Mouse (Mus musculus): ENCODE results near the gene Gns. TPM values are rescaled to one million over a fixed set of nuclear protein-coding genes. Genes with fewer than 3 reads are reported as not detected.
A peak's percentile ranks its signal among the peaks of the same experiment; 100 is the strongest.

Gns gene
- total RNA-seq, 2 experiments from 2014 or later, result 67.9 to 68.9 TPM

DNA sequence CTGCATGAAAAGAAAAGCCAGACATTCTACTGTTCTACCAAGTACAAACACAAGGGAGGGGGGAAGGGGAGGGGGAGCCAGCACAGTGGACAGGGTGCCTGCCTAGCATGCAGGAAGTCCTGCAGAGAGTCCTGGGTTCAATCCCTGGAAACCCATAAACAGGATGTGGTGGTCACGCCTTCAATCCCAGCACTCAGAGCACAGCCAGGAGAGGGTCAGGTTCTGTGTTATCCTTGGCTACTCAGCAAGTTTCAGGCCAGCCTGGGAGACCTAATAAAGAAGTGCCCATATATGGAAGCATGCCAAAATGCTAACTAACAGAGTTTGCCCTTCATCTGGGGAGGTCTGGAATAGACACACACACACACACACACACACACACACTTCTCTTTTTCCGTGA, 64.2 kb downstream of the Gns start:
- DNase-seq (ENCODE audit: low spot score in 2 of 2), result no peak

DNA sequence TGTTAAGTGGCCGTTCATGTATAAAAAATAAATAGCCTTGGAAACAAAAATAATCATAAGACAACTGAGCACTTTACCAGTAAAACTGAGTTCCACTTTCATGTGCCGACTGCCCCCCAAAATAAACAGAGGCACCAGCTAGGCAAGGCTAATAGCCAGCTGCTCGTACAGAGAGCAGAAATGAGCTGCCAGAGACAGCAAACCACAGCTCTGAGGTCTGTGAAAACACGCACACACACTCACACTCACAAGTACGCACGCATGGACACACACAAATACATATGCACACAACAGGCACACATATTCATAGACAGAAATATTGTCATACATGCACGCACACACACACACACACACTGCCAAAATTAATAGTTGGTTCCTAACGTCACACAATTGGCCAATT, 64.7 kb downstream of the Gns start:
- DNase-seq (ENCODE audit: low spot score in 2 of 2), result no peak

DNA sequence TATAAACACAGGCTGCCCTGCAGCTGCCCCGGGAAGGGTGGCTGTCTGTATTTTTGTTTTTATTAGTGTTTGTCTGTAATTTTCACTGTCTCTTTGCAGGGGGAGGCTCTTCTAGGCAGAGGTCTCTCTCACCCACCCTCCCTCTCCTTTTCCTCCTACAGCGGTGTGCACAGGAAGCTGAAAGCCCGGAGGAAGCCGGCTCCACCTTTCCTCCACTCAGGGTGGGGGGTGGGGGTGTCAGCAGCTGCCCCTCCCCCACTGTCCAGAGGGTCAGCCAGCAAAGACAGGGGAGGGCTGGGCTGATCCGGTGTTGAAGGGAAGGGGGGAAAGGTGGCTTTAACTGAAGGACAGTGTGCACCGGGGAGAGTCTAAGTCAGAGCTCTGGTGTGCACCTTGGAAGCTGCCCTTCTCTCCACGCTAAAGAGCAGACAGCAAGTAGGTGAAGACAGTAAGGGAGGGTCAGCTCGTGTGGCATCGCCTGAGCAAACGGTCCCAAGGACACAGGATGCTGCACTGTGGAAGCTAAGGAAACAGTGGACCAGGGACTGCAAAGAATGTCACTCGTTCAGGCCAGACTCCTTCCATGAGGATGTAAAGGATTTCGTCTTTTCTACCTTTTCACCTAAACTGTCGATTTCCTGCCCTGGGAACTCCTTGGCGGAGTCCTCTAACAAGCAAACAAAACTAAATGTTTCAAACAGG, 65.2 kb downstream of the Gns start:
- no peak for DNase-seq (ENCODE audit: low spot score in 2 of 2)

DNA sequence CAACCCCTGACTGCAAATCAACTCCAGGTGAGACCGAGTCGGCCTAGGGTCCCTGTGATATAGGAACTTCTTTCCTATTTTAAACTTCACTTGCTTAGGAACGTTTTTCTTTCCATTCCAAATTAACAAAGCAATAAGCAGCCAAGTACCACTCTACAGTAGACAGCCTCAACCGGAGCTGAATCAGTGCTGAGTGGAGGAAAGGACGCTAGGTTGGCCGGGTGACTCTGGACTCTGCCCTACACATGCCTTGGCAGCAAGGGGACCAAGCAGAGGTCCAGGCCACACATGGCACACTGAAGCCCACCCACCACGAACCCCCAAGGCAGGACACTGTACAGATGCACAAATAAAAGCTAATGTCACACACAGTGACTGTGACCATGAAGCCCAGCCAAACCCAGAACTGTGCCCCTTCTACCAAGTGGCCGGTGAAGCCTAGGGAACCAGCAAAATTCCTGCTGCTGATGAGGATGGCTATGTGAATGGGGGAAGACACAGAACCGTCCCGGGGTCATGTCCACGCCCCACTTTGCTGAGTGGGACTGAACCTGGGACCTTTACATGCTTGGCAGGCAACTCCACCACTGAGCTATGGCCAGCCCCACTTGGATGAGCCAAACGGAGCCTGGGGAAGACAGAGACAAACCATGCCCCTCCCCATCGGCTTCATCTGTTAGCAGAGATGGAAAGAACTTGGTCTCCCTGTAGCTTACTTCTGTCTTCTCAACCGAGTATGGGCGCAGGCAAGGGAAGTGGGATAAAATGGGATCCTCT, 66.1 kb downstream of the Gns start:
- no peak for DNase-seq (ENCODE audit: low spot score in 2 of 2)

DNA sequence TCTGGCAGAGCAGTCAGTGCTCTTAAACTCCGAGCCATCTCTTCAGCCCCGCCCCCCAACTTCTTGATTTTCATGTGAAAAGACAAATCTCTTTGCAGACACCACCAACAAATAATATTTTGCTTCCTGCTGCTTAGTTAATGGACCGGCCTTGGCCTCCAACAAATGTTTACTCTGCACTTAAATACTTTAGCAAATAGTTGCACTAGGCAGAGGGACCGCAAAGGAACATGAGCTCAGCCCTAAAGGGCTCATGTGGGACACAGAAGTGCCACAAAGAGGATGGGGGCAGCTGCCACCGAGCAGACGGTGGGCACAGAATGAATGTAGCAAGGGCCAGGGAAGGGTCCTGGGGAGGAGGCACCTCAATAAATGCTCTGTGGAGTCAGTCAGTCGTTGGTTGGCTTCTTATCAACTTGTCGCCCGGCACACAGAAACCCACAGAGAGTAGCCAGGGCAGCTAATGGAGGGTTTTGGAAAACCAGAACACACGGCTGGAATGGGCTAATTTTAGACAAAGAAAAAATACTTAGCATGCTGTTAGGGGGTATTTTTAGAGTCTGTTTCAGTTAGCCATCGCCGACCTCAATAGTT, 67.2 kb downstream of the Gns start:
- DNase-seq (ENCODE audit: low spot score in 2 of 2), result no peak

DNA sequence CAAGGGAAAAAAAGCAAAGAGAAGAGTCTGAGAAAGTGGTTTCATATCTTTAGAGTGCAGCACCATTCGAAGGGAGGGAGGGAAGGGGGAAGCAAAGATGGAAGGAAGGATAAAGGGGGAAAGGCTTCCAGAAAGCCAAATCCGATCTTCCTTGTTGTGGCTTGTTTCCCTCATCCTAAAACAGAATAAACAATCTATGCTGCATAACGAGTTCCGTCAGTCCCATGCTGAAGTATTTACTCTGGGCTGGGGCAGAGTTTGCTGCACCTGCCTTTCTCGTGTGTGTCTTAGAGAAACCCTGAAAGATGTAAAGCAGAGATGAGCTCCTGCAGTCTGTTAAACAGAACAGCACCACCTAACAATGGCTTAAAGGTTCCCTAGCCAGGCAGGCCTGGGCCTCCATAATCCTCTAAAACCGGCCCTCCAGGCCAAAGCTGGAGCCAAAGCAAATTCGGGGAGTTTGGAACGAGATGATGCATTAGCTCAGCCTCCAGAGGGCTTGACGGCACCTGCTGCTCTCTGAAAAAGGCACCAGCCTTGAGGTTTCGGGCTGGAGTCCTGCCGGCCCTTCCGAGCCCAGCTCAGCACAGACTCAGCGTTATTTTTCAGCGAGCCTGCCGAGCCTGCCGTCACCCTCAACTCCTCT, 67.9 kb downstream of the Gns start:
- peak in 1 of 2 experiments; percentile 42 for DNase-seq (ENCODE audit: low spot score in 2 of 2)

DNA sequence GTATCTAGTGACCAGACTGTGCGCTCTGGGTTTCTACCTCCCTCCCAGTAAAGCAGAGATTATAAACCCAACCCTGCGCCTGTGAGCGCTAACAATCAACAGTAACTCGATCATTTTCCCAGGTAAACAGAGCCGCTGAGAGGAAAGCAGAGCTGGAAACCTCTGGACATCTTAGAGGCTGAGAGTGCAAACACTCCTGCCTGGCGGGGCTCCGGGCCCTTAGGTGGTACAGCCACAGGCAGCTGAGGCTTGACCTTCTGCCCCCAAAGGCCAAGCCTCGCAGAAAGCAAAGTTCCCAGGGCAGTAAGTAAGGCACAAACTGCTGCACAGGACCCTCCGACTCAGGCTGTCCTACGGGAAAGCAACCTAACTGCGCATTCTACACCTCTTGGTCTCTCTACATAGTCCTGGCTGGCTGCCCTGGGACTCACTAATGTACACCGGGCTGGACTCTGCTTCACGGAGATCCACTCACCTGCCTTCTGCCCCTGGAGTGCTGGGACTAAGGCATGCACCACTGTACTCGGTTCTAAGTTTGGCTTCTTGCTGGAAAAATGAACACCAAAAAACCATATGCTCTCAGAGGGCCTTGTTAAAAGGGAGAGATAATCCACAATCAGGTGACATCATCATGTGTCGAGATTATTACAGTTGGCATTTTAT, 69.7 kb downstream of the Gns start:
- no peak for DNase-seq (ENCODE audit: low spot score in 2 of 2)

DNA sequence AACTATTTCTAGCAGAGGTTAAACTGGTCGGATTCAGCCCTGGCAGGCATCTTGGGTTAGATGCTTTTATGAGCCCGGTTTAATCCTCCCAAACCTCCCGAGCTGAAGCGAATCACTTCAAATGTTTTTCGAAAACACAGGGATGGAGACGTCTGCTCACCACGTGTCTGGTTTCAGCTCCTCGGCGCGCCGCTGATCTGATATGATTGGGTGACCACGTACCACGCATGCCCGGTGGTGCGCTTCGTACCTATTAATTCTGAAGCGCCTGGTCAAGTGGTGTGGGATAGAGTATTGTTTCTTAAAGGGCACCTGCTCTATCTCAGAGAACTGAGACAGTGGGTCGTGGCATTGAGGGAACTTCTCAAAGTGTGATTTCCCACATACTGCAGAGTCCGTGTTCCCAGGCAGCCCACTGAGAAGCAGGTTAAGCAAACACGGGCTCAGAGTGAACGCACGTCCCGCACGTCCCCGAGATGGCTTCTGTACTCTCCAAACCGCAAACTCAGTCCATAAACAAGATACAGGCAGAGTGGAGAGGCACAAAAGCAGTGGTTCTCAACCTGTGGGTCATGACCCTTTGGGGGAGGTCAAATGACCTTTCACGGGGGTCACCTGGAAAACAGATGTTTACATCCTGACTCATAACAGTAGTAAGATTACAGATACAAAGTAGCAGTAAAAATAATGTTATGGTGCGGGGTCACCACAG, 70.8 kb downstream of the Gns start:
- no peak for DNase-seq (ENCODE audit: low spot score in 2 of 2)

DNA sequence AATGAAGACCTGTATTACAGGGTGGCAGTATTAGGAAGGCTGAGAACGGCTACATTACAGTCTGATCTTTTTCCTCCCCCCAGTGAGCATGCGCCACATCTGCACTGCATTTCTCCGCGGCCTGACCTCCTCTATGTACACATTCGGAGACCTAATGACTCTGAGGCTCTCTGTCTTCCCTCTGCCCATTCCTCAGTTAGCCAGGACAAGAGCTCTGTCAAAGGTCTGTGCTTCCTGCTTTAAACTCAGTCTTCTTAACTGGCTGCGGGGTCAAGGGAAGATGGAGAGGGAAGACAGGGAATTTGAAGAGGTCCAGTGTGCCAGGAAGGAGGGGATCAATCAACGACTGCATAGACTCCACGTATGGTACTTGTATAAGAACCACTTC, 71.4 kb downstream of the Gns start:
- DNase-seq (ENCODE audit: low spot score in 2 of 2), result no peak

DNA sequence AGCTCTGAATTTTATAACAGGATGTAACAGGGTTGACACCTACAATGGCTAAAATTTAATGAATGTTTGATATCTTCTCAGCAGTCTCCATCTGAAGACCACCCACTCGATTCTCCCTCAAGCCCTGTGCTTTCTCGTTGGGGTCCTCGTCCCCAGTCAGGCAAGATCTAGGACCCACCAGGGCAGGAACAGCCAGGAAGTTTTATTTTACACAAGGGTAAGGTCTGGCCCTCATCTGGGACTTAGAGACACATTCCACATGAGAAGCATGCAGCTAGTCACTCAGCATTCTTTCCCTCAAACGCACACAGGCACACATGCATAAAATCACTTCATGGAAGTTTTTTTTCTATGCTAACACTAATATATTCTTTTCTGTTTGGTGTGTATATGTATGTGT, 71.8 kb downstream of the Gns start:
- no peak for DNase-seq (ENCODE audit: low spot score in 2 of 2)

DNA sequence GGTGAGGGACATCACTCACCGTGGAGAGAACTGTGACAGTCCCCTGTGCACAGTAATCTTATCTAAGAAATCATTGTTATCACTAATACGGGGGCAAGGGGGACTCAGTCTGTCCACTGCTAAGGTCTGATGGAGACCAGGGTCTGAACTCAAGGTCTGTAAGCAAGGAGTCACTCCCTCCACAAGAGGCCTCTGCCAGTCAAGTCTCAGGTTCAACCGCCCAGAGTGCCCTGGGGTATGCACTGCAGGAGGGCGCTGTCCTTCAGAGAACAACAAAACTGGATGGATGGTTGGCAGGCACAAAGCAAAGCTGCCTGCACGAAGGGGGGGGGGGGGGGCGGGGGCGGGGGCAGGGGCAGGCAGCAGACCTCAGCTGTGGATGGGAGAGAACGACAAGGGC, 73.2 kb downstream of the Gns start:
- no peak for DNase-seq (ENCODE audit: low spot score in 2 of 2)

DNA sequence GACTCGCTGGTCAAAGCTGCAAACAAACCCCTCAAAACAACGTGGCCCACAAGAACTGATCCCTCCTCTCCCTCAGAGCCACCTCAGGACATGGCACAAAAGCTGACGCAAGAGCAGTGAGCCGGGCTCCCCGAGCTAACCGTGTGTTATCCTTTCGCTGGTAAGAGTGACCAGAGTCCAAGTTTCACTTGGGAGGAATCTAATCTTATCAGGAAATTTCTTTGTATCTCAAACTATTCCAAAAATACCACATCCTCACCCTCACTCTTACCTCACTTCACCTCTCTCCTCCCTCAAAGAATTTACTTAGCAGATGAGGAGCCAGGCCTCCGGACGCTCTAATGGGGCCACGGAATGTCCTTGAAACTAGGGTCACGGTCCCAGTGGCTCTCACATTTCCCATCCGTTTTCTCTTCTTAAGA, 74.4 kb downstream of the Gns start:
- DNase-seq (ENCODE audit: low spot score in 2 of 2), result no peak

DNA sequence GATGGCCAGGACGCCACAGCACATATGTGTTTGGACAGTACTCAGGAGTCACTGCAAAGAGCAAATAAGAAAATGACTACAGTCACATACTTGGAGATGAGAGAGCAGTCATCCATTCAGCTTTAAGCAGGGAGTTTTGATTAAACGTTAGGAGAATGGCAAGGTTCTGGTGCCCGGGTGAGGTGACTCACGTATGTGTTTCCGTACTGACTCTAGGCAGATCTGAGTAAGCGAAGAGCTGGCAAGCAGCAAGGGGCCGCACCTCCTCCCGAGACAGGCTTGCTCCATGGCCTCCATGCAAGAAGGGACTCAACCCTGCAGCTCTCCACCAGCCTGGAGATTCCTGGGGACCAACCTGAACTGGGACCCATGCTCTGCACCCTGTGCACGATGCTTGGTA, 78.9 kb downstream of the Gns start:
- no peak for DNase-seq (ENCODE audit: low spot score in 2 of 2)

DNA sequence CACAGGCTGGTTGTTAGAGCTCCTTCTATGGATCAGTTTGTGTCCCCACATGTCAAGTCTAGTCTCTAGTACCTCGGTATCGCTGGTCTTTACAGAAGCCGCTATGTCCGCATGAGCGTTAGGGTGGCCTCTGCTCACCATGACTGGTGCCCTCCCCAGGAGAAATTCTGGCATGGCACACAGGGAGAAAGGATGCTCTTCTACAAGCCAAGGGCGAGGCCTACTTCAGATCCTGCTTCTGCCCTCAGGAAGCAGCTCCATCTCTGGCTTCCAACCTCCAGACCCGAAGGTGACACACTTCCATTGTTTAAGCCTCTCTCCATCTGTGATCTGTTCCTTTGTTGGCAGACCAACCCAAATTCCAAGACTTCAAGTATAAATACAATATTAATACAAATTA, 79.3 kb downstream of the Gns start:
- no peak for DNase-seq (ENCODE audit: low spot score in 2 of 2)

DNA sequence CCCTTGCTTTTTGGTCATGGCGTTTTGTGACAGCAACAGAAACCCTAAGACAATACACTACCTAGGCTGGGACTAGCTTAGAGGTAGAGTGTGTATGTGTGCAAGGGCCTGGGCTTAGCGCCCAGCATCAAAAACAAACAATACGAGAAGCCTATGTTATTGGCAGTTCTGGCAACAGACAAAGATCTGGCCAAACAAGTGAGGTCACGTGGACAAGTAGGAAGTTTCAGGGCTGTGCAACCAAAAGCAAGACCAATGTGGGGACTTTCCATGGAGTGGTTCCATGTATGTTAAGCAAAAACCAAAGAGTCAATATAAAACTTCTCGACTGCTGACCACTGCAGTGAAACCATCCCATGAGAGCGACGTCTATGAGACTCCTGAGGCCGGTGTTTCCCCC, 80.9 kb downstream of the Gns start:
- no peak for DNase-seq (ENCODE audit: low spot score in 2 of 2)

Other genes starting within 250 kb of the Gns start
- gene Tbc1d30, start 13.8 kb upstream of the Gns start, total RNA-seq (2021), result 1 to 10 TPM in 1 of 2 experiments, under 1 TPM in 1; 0.83 to 1.2 TPM
- 10 to 100 TPM; 70.0 to 78.2 TPM for gene Rassf3, start 111.3 kb downstream of the Gns start, total RNA-seq (2021)
- 10 to 100 TPM; 20.7 to 24.8 TPM for gene Tbk1, start 221.7 kb downstream of the Gns start, total RNA-seq (2021)